Mouse (Mus musculus) G1E-ER4 (cell line): ENCODE measurements around the gene Krtap27-1. TPM values are rescaled to one million over a fixed set of nuclear protein-coding genes. Genes with fewer than 3 reads are reported as not detected.

Experiments
- GATA1 ChIP-seq: IDR thresholded peaks from one replicate; pipeline ENCODE4 v1.8.0; 2012; ENCODE audit warnings: low read length, inconsistent platforms
- polyA plus RNA-seq: library from polyadenylated mRNA; stranded (reverse); fragments of >175 nt; gene quantifications from 2 replicates; pipeline ENCODE4 v1.2.3, GENCODE M21; 2012

The Krtap27-1 gene
- polyA plus RNA-seq, 1 experiment: not detected

GRCm38 (mm10) chr16:88635142-88635541, 36.3 kb downstream of the Krtap27-1 start:
- TF ChIP-seq GATA1: no peak

GRCm38 (mm10) chr16:88631474-88631873, 40.0 kb downstream of the Krtap27-1 start:
- TF ChIP-seq GATA1: no peak

GRCm38 (mm10) chr16:88627566-88627965, 43.9 kb downstream of the Krtap27-1 start, which contains the start of gene 2310079G19Rik:
Gene 2310079G19Rik, minus strand, starts transcription at chr16:88627666.
- TF ChIP-seq GATA1: no peak

Other genes starting within 250 kb of the Krtap27-1 start
- gene Cldn17, start 164.7 kb downstream of the Krtap27-1 start, polyA plus RNA-seq: not detected in 2 replicates
- gene Cldn8, start 108.5 kb downstream of the Krtap27-1 start, polyA plus RNA-seq: not detected in 2 replicates
- gene Krtap24-1, start 59.4 kb downstream of the Krtap27-1 start, polyA plus RNA-seq: not detected in 2 replicates
- not detected in 2 replicates for gene 2310079G19Rik, start 44.0 kb downstream of the Krtap27-1 start, polyA plus RNA-seq
- not detected in 2 replicates for gene Krtap26-1, start 23.9 kb downstream of the Krtap27-1 start, polyA plus RNA-seq
- not detected in 2 replicates for gene 2310061N02Rik, start 36.3 kb upstream of the Krtap27-1 start, polyA plus RNA-seq
- not detected in 2 replicates for gene Krtap13-1, start 57.2 kb upstream of the Krtap27-1 start, polyA plus RNA-seq
- gene Krtap13, start 80.0 kb upstream of the Krtap27-1 start, polyA plus RNA-seq: not detected in 2 replicates
- not detected in 2 replicates for gene 2310034C09Rik, start 87.2 kb upstream of the Krtap27-1 start, polyA plus RNA-seq
- gene 2310057N15Rik, start 102.5 kb upstream of the Krtap27-1 start, polyA plus RNA-seq: not detected in 2 replicates
- not detected in 2 replicates for gene Gm5965, start 106.2 kb upstream of the Krtap27-1 start, polyA plus RNA-seq
- not detected in 2 replicates for gene Gm20741, start 140.5 kb upstream of the Krtap27-1 start, polyA plus RNA-seq
- gene Krtap15, start 148.5 kb upstream of the Krtap27-1 start, polyA plus RNA-seq: not detected in 2 replicates
- gene Krtap14, start 154.5 kb upstream of the Krtap27-1 start, polyA plus RNA-seq: not detected in 2 replicates
- not detected in 2 replicates for gene Krtap19-1, start 197.7 kb upstream of the Krtap27-1 start, polyA plus RNA-seq
- not detected in 2 replicates for gene Krtap19-2, start 202.6 kb upstream of the Krtap27-1 start, polyA plus RNA-seq
- not detected in 2 replicates for gene Krtap19-3, start 206.4 kb upstream of the Krtap27-1 start, polyA plus RNA-seq
- gene Krtap19-4, start 213.4 kb upstream of the Krtap27-1 start, polyA plus RNA-seq: not detected in 2 replicates
- not detected in 2 replicates for gene Krtap19-5, start 224.8 kb upstream of the Krtap27-1 start, polyA plus RNA-seq